Mouse (Mus musculus) intestine, postnatal 0 days (tissue): ENCODE data around the gene Tgm2. TPM values are rescaled to one million over a fixed set of nuclear protein-coding genes. Genes with fewer than 3 reads are reported as not detected.

ENCODE experiments used
- ATAC-seq: fragments of 200-750 bp; cut with Nextera tagmentation; 2 replicates; pipeline ENCODE4 v1.8.0; 2017; ENCODE audit warnings: mild to moderate bottlenecking, moderate TSS enrichment, moderate library complexity
- H3K27ac ChIP-seq: fragments of 300-500 bp; sonication (generic); 2 replicates; pipeline ENCODE4 v1.5.1; 2014; ENCODE audit warnings: mild to moderate bottlenecking, low read depth, low read length, moderate library complexity
- H3K27me3 ChIP-seq: fragments of 300-500 bp; sonication (generic); replicated peaks from 2 replicates; pipeline ENCODE4 v1.6.1; 2014; ENCODE audit warnings: low read length, mixed read lengths; ENCODE audit not compliant: control insufficient read depth, insufficient read depth
- H3K36me3 ChIP-seq: fragments of 300-500 bp; sonication (generic); 2 replicates; pipeline ENCODE4 v1.6.1; 2014; ENCODE audit warnings: mild to moderate bottlenecking, moderate library complexity; ENCODE audit not compliant: control insufficient read depth, insufficient read depth
- H3K4me1 ChIP-seq: fragments of 300-500 bp; sonication (generic); replicated peaks from 2 replicates; pipeline ENCODE4 v1.6.1; 2014; ENCODE audit warnings: antibody characterized with exemption, low read length, mixed read lengths; ENCODE audit not compliant: control insufficient read depth, insufficient read depth
- H3K4me2 ChIP-seq: fragments of 300-500 bp; sonication (generic); replicated peaks from 2 replicates; pipeline ENCODE4 v1.6.1; 2014; ENCODE audit warnings: low read depth, mild to moderate bottlenecking, moderate library complexity
- H3K4me3 ChIP-seq: fragments of 300-500 bp; sonication (generic); 2 replicates; pipeline ENCODE4 v1.5.1; 2014; ENCODE audit warnings: low read depth, low read length
- H3K9ac ChIP-seq: fragments of 300-500 bp; sonication (generic); 2 replicates; pipeline ENCODE4 v1.6.1; 2014; ENCODE audit warnings: mild to moderate bottlenecking, low read depth, low read length
- H3K9me3 ChIP-seq: fragments of 300-500 bp; sonication (generic); 2 replicates; pipeline ENCODE4 v1.6.1; 2016; ENCODE audit warnings: mixed run types; ENCODE audit not compliant: control insufficient read depth
- CTCF ChIP-seq: sonication (generic); IDR thresholded peaks from 2 replicates; pipeline ENCODE4 v1.5.1; 2016; ENCODE audit warnings: low read depth, mild to moderate bottlenecking, control low read depth, antibody characterized with exemption, moderate library complexity
- WGBS: fragments of 180-500 bp; shearing (Covaris S2); extraction: QIAGEN DNeasy Blood & Tissue Kit; methylation state at CpG from one replicate; pipeline ENCODE4 v1.1.7; 2014; 5-methylcytosine and 5-hydroxymethylcytosine counted together
- polyA plus RNA-seq: library from polyadenylated mRNA; unstranded; fragments of >200 nt; fragmentation: Nextera tagmentation; extraction: Ambion mirVana; gene quantifications from 2 replicates; pipeline ENCODE4 v1.2.1, GENCODE M21; 2015

Gene Tgm2
- polyA plus RNA-seq, 1 experiment from 2014 or later: 40.0 TPM

- peak overlapping the region; percentile 55 for H3K4me3 ChIP-seq
- peak overlapping the region; percentile 35; the same call in 1 of the 2 replicates for H3K27ac ChIP-seq
Measured at GRCm38 (mm10) chr2:158144750-158145527, 1.3 kb downstream of the Tgm2 start.

GRCm38 (mm10) chr2:158144263-158144662 lies 2.0 kb downstream of the Tgm2 start:
- Histone ChIP-seq H3K9me3 (no peaks in the 10 kb centered on the region), H3K27me3 (no peaks in the 10 kb centered on the region), H3K4me3 (no peak overlapping the region), H3K4me2 (peak overlapping the region; percentile 80), H3K4me1 (peaks cover 17% of the 10 kb centered on the region), H3K36me3 (peaks cover 30% of the 10 kb centered on the region; the same call in 1 of the 2 replicates), H3K27ac (no peak overlapping the region), H3K9ac (no peak overlapping the region)
- TF ChIP-seq CTCF: no peak
- WGBS: 58% methylated on average over 8 of the region's 8 CpGs
- no peak for ATAC-seq

More at GRCm38 (mm10) chr2:158144750-158145527, 1.3 kb downstream of the Tgm2 start:
- H3K36me3 ChIP-seq: peaks cover 23% of the 10 kb centered on the region; the same call in 1 of the 2 replicates
- 52% methylated on average over 6 of the region's 6 CpGs for WGBS
- TF ChIP-seq CTCF: no peak
- H3K9me3 ChIP-seq: no peaks in the 10 kb centered on the region
- H3K9ac ChIP-seq: peak overlapping the region; percentile 40; the same call in 1 of the 2 replicates
- H3K4me1 ChIP-seq: peaks cover 17% of the 10 kb centered on the region
- H3K4me2 ChIP-seq: peak overlapping the region; percentile 80
- no peaks in the 10 kb centered on the region for H3K27me3 ChIP-seq
- no peak for ATAC-seq

- Histone ChIP-seq H3K27ac (no peak overlapping the region), H3K4me1 (peaks cover 17% of the 10 kb centered on the region), H3K4me2 (peak overlapping the region; percentile 80), H3K9ac (no peak overlapping the region), H3K4me3 (no peak overlapping the region), H3K9me3 (no peaks in the 10 kb centered on the region), H3K36me3 (peaks cover 34% of the 10 kb centered on the region; the same call in 1 of the 2 replicates), H3K27me3 (no peaks in the 10 kb centered on the region)
- no peak for ATAC-seq
- no peak for TF ChIP-seq CTCF
- 71% methylated on average over 3 of the region's 3 CpGs for WGBS
Measured at GRCm38 (mm10) chr2:158143816-158144215, 2.4 kb downstream of the Tgm2 start.

GRCm38 (mm10) chr2:158142981-158143380 lies 3.3 kb downstream of the Tgm2 start:
- TF ChIP-seq CTCF: no peak
- H3K9me3 ChIP-seq: no peaks in the 10 kb centered on the region
- ATAC-seq: no peak
- H3K27me3 ChIP-seq: no peaks in the 10 kb centered on the region
- peaks cover 42% of the 10 kb centered on the region; the same call in 1 of the 2 replicates for H3K36me3 ChIP-seq
- no peak overlapping the region for H3K27ac ChIP-seq
- peak overlapping the region; percentile 80; the same call in 1 of the 2 replicates for H3K4me2 ChIP-seq
- H3K4me1 ChIP-seq: peaks cover 17% of the 10 kb centered on the region
- H3K4me3 ChIP-seq: no peak overlapping the region
- 82% methylated on average over 18 of the region's 18 CpGs for WGBS
- H3K9ac ChIP-seq: no peak overlapping the region

- Histone ChIP-seq H3K9me3 (no peaks in the 10 kb centered on the region), H3K4me2 (peak overlapping the region; percentile 21; the same call in 1 of the 2 replicates), H3K4me1 (peaks cover 17% of the 10 kb centered on the region), H3K36me3 (peaks cover 49% of the 10 kb centered on the region; the same call in 1 of the 2 replicates), H3K27me3 (no peaks in the 10 kb centered on the region), H3K9ac (no peak overlapping the region), H3K27ac (no peak overlapping the region), H3K4me3 (no peak overlapping the region)
- no peak for TF ChIP-seq CTCF
- ATAC-seq: peak; percentile 25; the same call in 1 of the 2 replicates
- WGBS: 49% methylated on average over 7 of the region's 7 CpGs
Measured at GRCm38 (mm10) chr2:158141690-158142440, 4.4 kb downstream of the Tgm2 start.

GRCm38 (mm10) chr2:158141271-158141670 lies 5.0 kb downstream of the Tgm2 start:
- WGBS: 77% methylated on average over 7 of the region's 7 CpGs
- TF ChIP-seq CTCF: no peak
- Histone ChIP-seq H3K9ac (no peak overlapping the region), H3K9me3 (no peaks in the 10 kb centered on the region), H3K4me1 (peaks cover 17% of the 10 kb centered on the region), H3K4me3 (no peak overlapping the region), H3K4me2 (no peak overlapping the region; the same call in 1 of the 2 replicates), H3K27me3 (no peaks in the 10 kb centered on the region), H3K36me3 (peaks cover 51% of the 10 kb centered on the region; the same call in 1 of the 2 replicates), H3K27ac (no peak overlapping the region)
- no peak for ATAC-seq
